Comparison of ENCODE assay signal across 12 mouse cellular contexts in genomic region chr12:98669864-98670263, GRCm38 (mm10). TPM values are rescaled to one million over a fixed set of nuclear protein-coding genes. Genes with fewer than 3 reads are reported as not detected.
DNase-seq lines count a peak whose midpoint lies in the region; ATAC-seq and TF ChIP-seq lines count a peak whose summit lies in the region.
"Had no signal": no experiment of that assay in that cellular context is flagged by ENCODE, and none has a peak within 500 bp of the region (broad histone marks: within the 10 kb centered on the region; RNA-seq: fewer than 3 reads in every experiment).

No protein-coding gene starts in this region.

- H3K4me1 ChIP-seq in liver, adult 2 months (ENCODE audit: control insufficient read depth, insufficient read depth, low read length) = no peaks in the 10 kb centered on the region
- H3K4me1 ChIP-seq in liver, embryonic 11.5 days (replicated peaks; ENCODE audit: control insufficient read depth, insufficient read depth, low read length) = no peaks in the 10 kb centered on the region; the same call in 1 of the 2 replicates
- H3K4me1 ChIP-seq: hindbrain, embryonic 12.5 days had no signal

- no peaks in the 10 kb centered on the region for H3K9me3 ChIP-seq in liver, embryonic 11.5 days (ENCODE audit: control insufficient read depth, low read length)
- H3K9me3 ChIP-seq: embryonic facial prominence, embryonic 13.5 days; hindbrain, embryonic 12.5 days had no signal

- no peak overlapping the region for H3K4me2 ChIP-seq in liver, embryonic 11.5 days
- H3K4me2 ChIP-seq: embryonic facial prominence, embryonic 13.5 days; hindbrain, embryonic 12.5 days had no signal

- no peak for ATAC-seq in liver, embryonic 11.5 days (replicated peaks; ENCODE audit: low FRiP score)

- DNase-seq in adrenal gland, adult 2 months = peak; percentile 57
- no peak for DNase-seq in adrenal gland, postnatal 4 days (ENCODE audit: low spot score in 2 of 2)
- peak; percentile 40 for DNase-seq in liver, adult 2 months (ENCODE audit: extremely low read depth, low read depth, low spot score)
- no peak for DNase-seq in liver, embryonic 11.5 days (ENCODE audit: low spot score)
- DNase-seq in cerebellum, adult 11-12 months = peak; percentile 91
- peak; percentile 74 to 83 for DNase-seq in kidney, adult 8-10 months
- DNase-seq in B cell, adult 2 months = no peak
- DNase-seq in layer of hippocampus, postnatal 36 days = no peak
- DNase-seq: gastrocnemius, postnatal 36 days; right cerebral cortex, postnatal 25 days had no signal

- H3K27me3 ChIP-seq in liver, adult 2 months (ENCODE audit: control insufficient read depth, insufficient read depth, low read length) = no peaks in the 10 kb centered on the region
- no peaks in the 10 kb centered on the region for H3K27me3 ChIP-seq in liver, embryonic 11.5 days (replicated peaks; ENCODE audit: control insufficient read depth, insufficient read depth, low read length)
- H3K27me3 ChIP-seq: embryonic facial prominence, embryonic 13.5 days; hindbrain, embryonic 12.5 days had no signal

- no peak for TF ChIP-seq CTCF in liver, adult 2 months (IDR thresholded peaks at IDR 0.05; ENCODE audit: low read depth, low read length)

- WGBS in liver, adult 2 months = 64% methylated on average over 5 of the region's 5 CpGs
- WGBS in liver, embryonic 11.5 days = 80% methylated on average over 5 of the region's 5 CpGs

- TF ChIP-seq POLR2A in liver, adult 2 months (IDR thresholded peaks at IDR 0.05; ENCODE audit: extremely low read depth, insufficient read depth, low read length) = no peak

- no peak overlapping the region for H3K4me3 ChIP-seq in liver, adult 2 months (ENCODE audit: insufficient read depth, low read depth, low read length)
- H3K4me3 ChIP-seq in liver, embryonic 11.5 days (ENCODE audit: low read depth, low read length) = no peak overlapping the region
- H3K4me3 ChIP-seq: embryonic facial prominence, embryonic 13.5 days; hindbrain, embryonic 12.5 days had no signal

- no peak overlapping the region for H3K27ac ChIP-seq in liver, adult 2 months (replicated peaks; ENCODE audit: insufficient read depth, low read depth, low read length)
- no peak overlapping the region for H3K27ac ChIP-seq in liver, embryonic 11.5 days (ENCODE audit: low read depth, low read length)
- H3K27ac ChIP-seq: embryonic facial prominence, embryonic 13.5 days; hindbrain, embryonic 12.5 days had no signal

- no peak overlapping the region for H3K9ac ChIP-seq in liver, adult 2 months (ENCODE audit: low read depth, low read length)
- no peak overlapping the region for H3K9ac ChIP-seq in liver, embryonic 11.5 days (ENCODE audit: low read depth, low read length)
- H3K9ac ChIP-seq: embryonic facial prominence, embryonic 13.5 days; hindbrain, embryonic 12.5 days had no signal

- H3K79me2 ChIP-seq in liver, adult 2 months (ENCODE audit: control insufficient read depth, insufficient read depth, low read length) = no peaks in the 10 kb centered on the region

- H3K36me3 ChIP-seq in liver, adult 2 months (ENCODE audit: control insufficient read depth, insufficient read depth, low read length) = no peaks in the 10 kb centered on the region
- no peaks in the 10 kb centered on the region for H3K36me3 ChIP-seq in liver, embryonic 11.5 days (ENCODE audit: control insufficient read depth, insufficient read depth, low read length)

RNA-seq across cellular contexts. Expression of gene Spata7, which starts 41.9 kb away (rescaled TPM):
- total RNA-seq in adrenal gland, adult 2 months (2021) = 10 to 100 TPM in 1 of 2 experiments, 1 to 10 TPM in 1; 7.8 to 12.4 TPM
- 2.7 and 2.8 TPM in 2 replicates for polyA plus RNA-seq in adrenal gland, adult 2 months (2012; rRNA removed)
- total RNA-seq in adrenal gland, postnatal 4 days (2021) = 10 to 100 TPM; 19.5 to 19.8 TPM
- 3.5 and 4.2 TPM in 2 replicates for total RNA-seq in liver, adult 2 months (2014; rRNA removed)
- 0.43 and 0.63 TPM in 2 replicates for polyA plus RNA-seq in liver, adult 2 months (2012; rRNA removed)
- 9.1 and 9.7 TPM in 2 replicates for polyA plus RNA-seq in liver, embryonic 11.5 days (2014; fragmentation: Nextera tagmentation; extraction: Ambion mirVana)
- 10 to 100 TPM; 25.3 to 27.7 TPM for total RNA-seq in layer of hippocampus, postnatal 36 days (2021)

Comparison
In these comparisons a context has a peak if more than half of its experiments do, and no peak if none do; other contexts are left out.
1. DNase-seq: peak in adrenal gland, adult 2 months (single experiment), liver, adult 2 months (single experiment), cerebellum, adult 11-12 months (single experiment) and kidney, adult 8-10 months (2 of 2); none in adrenal gland, postnatal 4 days (0 of 2), liver, embryonic 11.5 days (single experiment), B cell, adult 2 months (0 of 2) and layer of hippocampus, postnatal 36 days (0 of 2).